Mouse (Mus musculus): ENCODE data around the gene Nr0b1. TPM values are rescaled to one million over a fixed set of nuclear protein-coding genes. Genes with fewer than 3 reads are reported as not detected.

The Nr0b1 gene
- 0.03 and 0.22 TPM in 2 replicates for polyA plus RNA-seq (2012; rRNA removed)

- Histone ChIP-seq H3K27ac (ENCODE audit: insufficient read depth, low read depth, low read length) (no peak within 1 kb of the TSS), H3K36me3 (ENCODE audit: control insufficient read depth, insufficient read depth, low read length) (no peaks in the 10 kb centered on the region), H3K4me3 (ENCODE audit: insufficient read depth, low read depth, low read length) (no peak within 1 kb of the TSS), H3K4me1 (ENCODE audit: control insufficient read depth, insufficient read depth, low read length) (no peaks in the 10 kb centered on the region), H3K27me3 (replicated peaks; ENCODE audit: control insufficient read depth, insufficient read depth, low read length) (no peaks in the 10 kb centered on the region)
- 2% methylated on average over 53 of the region's 53 CpGs for WGBS
- DNase-seq: no peak
- TF ChIP-seq POLR2A (IDR thresholded peaks at IDR 0.05; ENCODE audit: low read depth, low read length) (no peak), CTCF (conservative IDR thresholded peaks at IDR 0.05; ENCODE audit: insufficient read depth, insufficient read length, low read depth, low read length) (no peak)
Measured at GRCm38 (mm10) chrX:86191614-86192419, at the start of gene Nr0b1. TSS of gene Nr0b1 (plus strand) at chrX:86191764.

GRCm38 (mm10) chrX:86187250-86187649 is 4.3 kb upstream of the Nr0b1 start:
- DNase-seq: no peak
- TF ChIP-seq CTCF (conservative IDR thresholded peaks at IDR 0.05; ENCODE audit: insufficient read depth, insufficient read length, low read depth, low read length) (no peak), POLR2A (IDR thresholded peaks at IDR 0.05; ENCODE audit: low read depth, low read length) (no peak)
- H3K4me3 ChIP-seq (ENCODE audit: insufficient read depth, low read depth, low read length): no peak overlapping the region
- H3K4me1 ChIP-seq (ENCODE audit: control insufficient read depth, insufficient read depth, low read length): no peaks in the 10 kb centered on the region
- no peak overlapping the region for H3K27ac ChIP-seq (ENCODE audit: insufficient read depth, low read depth, low read length)
- no peaks in the 10 kb centered on the region for H3K27me3 ChIP-seq (replicated peaks; ENCODE audit: control insufficient read depth, insufficient read depth, low read length)
- H3K36me3 ChIP-seq (ENCODE audit: control insufficient read depth, insufficient read depth, low read length): no peaks in the 10 kb centered on the region
- 76% methylated on average over 2 of the region's 2 CpGs for whole genome bisulfite sequencing

- H3K4me1 ChIP-seq (ENCODE audit: control insufficient read depth, insufficient read depth, low read length): no peaks in the 10 kb centered on the region
- 3% methylated on average over 25 of the region's 25 CpGs for WGBS
- no peak for DNase-seq
- H3K36me3 ChIP-seq (ENCODE audit: control insufficient read depth, insufficient read depth, low read length): no peaks in the 10 kb centered on the region
- H3K4me3 ChIP-seq (ENCODE audit: insufficient read depth, low read depth, low read length): no peak overlapping the region
- no peak for TF ChIP-seq POLR2A (IDR thresholded peaks at IDR 0.05; ENCODE audit: low read depth, low read length)
- no peak for TF ChIP-seq CTCF (conservative IDR thresholded peaks at IDR 0.05; ENCODE audit: insufficient read depth, insufficient read length, low read depth, low read length)
- no peaks in the 10 kb centered on the region for H3K27me3 ChIP-seq (replicated peaks; ENCODE audit: control insufficient read depth, insufficient read depth, low read length)
- no peak overlapping the region for H3K27ac ChIP-seq (ENCODE audit: insufficient read depth, low read depth, low read length)
Measured at GRCm38 (mm10) chrX:86192420-86192994, 943 bp downstream of the Nr0b1 start.

- DNase-seq: no peak
- TF ChIP-seq POLR2A (IDR thresholded peaks at IDR 0.05; ENCODE audit: low read depth, low read length) (no peak), CTCF (conservative IDR thresholded peaks at IDR 0.05; ENCODE audit: insufficient read depth, insufficient read length, low read depth, low read length) (no peak)
- no peaks in the 10 kb centered on the region for H3K27me3 ChIP-seq (replicated peaks; ENCODE audit: control insufficient read depth, insufficient read depth, low read length)
- no peaks in the 10 kb centered on the region for H3K36me3 ChIP-seq (ENCODE audit: control insufficient read depth, insufficient read depth, low read length)
- 25% methylated on average over 4 of the region's 4 CpGs for WGBS
- no peak overlapping the region for H3K27ac ChIP-seq (ENCODE audit: insufficient read depth, low read depth, low read length)
- no peaks in the 10 kb centered on the region for H3K4me1 ChIP-seq (ENCODE audit: control insufficient read depth, insufficient read depth, low read length)
- H3K4me3 ChIP-seq (ENCODE audit: insufficient read depth, low read depth, low read length): no peak overlapping the region
Measured at GRCm38 (mm10) chrX:86193386-86193785, 1.8 kb downstream of the Nr0b1 start.

- 38% methylated on average over 1 of the region's 1 CpGs for WGBS
- no peak overlapping the region for H3K4me3 ChIP-seq (ENCODE audit: insufficient read depth, low read depth, low read length)
- no peaks in the 10 kb centered on the region for H3K36me3 ChIP-seq (ENCODE audit: control insufficient read depth, insufficient read depth, low read length)
- no peak for DNase-seq
- no peak overlapping the region for H3K27ac ChIP-seq (ENCODE audit: insufficient read depth, low read depth, low read length)
- no peaks in the 10 kb centered on the region for H3K27me3 ChIP-seq (replicated peaks; ENCODE audit: control insufficient read depth, insufficient read depth, low read length)
- H3K4me1 ChIP-seq (ENCODE audit: control insufficient read depth, insufficient read depth, low read length): no peaks in the 10 kb centered on the region
- TF ChIP-seq CTCF (conservative IDR thresholded peaks at IDR 0.05; ENCODE audit: insufficient read depth, insufficient read length, low read depth, low read length): no peak
- TF ChIP-seq POLR2A (IDR thresholded peaks at IDR 0.05; ENCODE audit: low read depth, low read length): no peak
Measured at GRCm38 (mm10) chrX:86237246-86237645, 45.7 kb downstream of the Nr0b1 start.

Other genes starting within 250 kb of the Nr0b1 start
- gene Samt3, start 147.6 kb upstream of the Nr0b1 start, polyA plus RNA-seq (2012; rRNA removed): not detected in 2 replicates
- gene Mageb4, start 113.3 kb downstream of the Nr0b1 start, polyA plus RNA-seq (2012; rRNA removed): not detected in 2 replicates